Mouse (Mus musculus): ENCODE results near the gene Ces2g.

- TF ChIP-seq CTCF (IDR thresholded peaks at IDR 0.05; ENCODE audit: low read depth) (no peak), EP300 (IDR thresholded peaks at IDR 0.05; ENCODE audit: low read depth) (no peak)
Measured at GRCm38 (mm10) chr8:104949031-104949430, 12.5 kb upstream of the Ces2g start.

All from heart, postnatal 0 days (tissue).